In the genomic region with DNA sequence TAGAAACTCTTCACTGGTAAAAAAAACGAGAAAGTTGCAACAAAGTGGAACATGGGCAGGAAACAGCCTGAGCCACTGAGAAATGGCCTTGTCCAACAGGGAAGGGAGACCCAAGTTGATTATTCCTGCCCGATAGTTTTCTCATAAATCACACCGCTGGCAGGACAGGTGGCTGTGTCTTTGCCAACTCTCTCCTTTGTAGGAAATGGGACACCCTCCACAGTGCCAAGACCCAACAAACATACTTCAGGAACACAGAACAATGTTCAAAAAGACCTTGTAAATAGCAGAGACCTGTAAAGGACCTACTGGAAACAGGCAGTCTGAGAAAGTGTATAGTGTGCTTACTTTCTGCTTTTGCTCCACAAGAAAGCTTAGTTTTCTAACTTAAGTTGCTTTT, we compare ENCODE assay signal across 25 mouse cellular contexts.
DNase-seq lines count a peak whose midpoint lies in the region; ATAC-seq and TF ChIP-seq lines count a peak whose summit lies in the region.
"Had no signal": no experiment of that assay in that cellular context is flagged by ENCODE, and none has a peak within 500 bp of the region (broad histone marks: within the 10 kb centered on the region; RNA-seq: fewer than 3 reads in every experiment).

No protein-coding gene starts in this region.

- no peak for TF ChIP-seq CTCF in layer of hippocampus, adult 2 months (conservative IDR thresholded peaks at IDR 0.05)

- H3K9me3 ChIP-seq in hindbrain, embryonic 16.5 days (ENCODE audit: control insufficient read depth, low read length): no peaks in the 10 kb centered on the region
- no peaks in the 10 kb centered on the region for H3K9me3 ChIP-seq in hindbrain, embryonic 10.5 days
- H3K9me3 ChIP-seq: embryonic facial prominence, embryonic 10.5 days; embryonic facial prominence, embryonic 12.5 days; forebrain, embryonic 10.5 days; forebrain, embryonic 12.5 days; G1E had no signal

- no peaks in the 10 kb centered on the region for H3K4me1 ChIP-seq in hindbrain, embryonic 16.5 days (ENCODE audit: control insufficient read depth, insufficient read depth, low read depth, low read length)
- H3K4me1 ChIP-seq in hindbrain, embryonic 10.5 days (replicated peaks): no peaks in the 10 kb centered on the region
- H3K4me1 ChIP-seq: embryonic facial prominence, embryonic 10.5 days; embryonic facial prominence, embryonic 12.5 days; forebrain, embryonic 10.5 days; forebrain, embryonic 12.5 days had no signal

- H3K27me3 ChIP-seq in hindbrain, embryonic 16.5 days (replicated peaks; ENCODE audit: control insufficient read depth, insufficient read depth, low read length): no peaks in the 10 kb centered on the region
- no peaks in the 10 kb centered on the region for H3K27me3 ChIP-seq in hindbrain, embryonic 10.5 days (ENCODE audit: insufficient read depth, poor library complexity, severe bottlenecking)
- H3K27me3 ChIP-seq: CH12.LX; embryonic facial prominence, embryonic 12.5 days; forebrain, embryonic 12.5 days had no signal

- H3K4me2 ChIP-seq in hindbrain, embryonic 16.5 days (ENCODE audit: low read length): no peak overlapping the region
- H3K4me2 ChIP-seq: embryonic facial prominence, embryonic 12.5 days; forebrain, embryonic 12.5 days had no signal

- no peak overlapping the region for H3K27ac ChIP-seq in hindbrain, embryonic 16.5 days (ENCODE audit: low read depth, low read length)
- H3K27ac ChIP-seq in hindbrain, embryonic 10.5 days: no peak overlapping the region
- peak overlapping the region; percentile 80; the same call in 1 of the 2 replicates for H3K27ac ChIP-seq in layer of hippocampus, adult 2 months
- H3K27ac ChIP-seq: embryonic facial prominence, embryonic 10.5 days; embryonic facial prominence, embryonic 12.5 days; forebrain, embryonic 10.5 days; forebrain, embryonic 12.5 days had no signal

- H3K36me3 ChIP-seq in hindbrain, embryonic 16.5 days (ENCODE audit: control insufficient read depth, insufficient read depth, low read length): no peaks in the 10 kb centered on the region
- H3K36me3 ChIP-seq in hindbrain, embryonic 10.5 days: no peaks in the 10 kb centered on the region
- H3K36me3 ChIP-seq: embryonic facial prominence, embryonic 10.5 days; embryonic facial prominence, embryonic 12.5 days; forebrain, embryonic 10.5 days; forebrain, embryonic 12.5 days; G1E had no signal

- 69% methylated on average over 3 of the region's 3 CpGs for WGBS in hindbrain, embryonic 16.5 days
- WGBS in hindbrain, embryonic 10.5 days: 91% methylated on average over 3 of the region's 3 CpGs

- H3K9ac ChIP-seq in hindbrain, embryonic 16.5 days (ENCODE audit: low read depth, low read length): no peak overlapping the region
- H3K9ac ChIP-seq: embryonic facial prominence, embryonic 12.5 days; forebrain, embryonic 12.5 days had no signal

- ATAC-seq in hindbrain, embryonic 16.5 days: peak; percentile 62; the same call in 1 of the 2 replicates
- ATAC-seq: activated CD4-positive, CD25-positive, alpha-beta regulatory T cell, adult 4 months; CD4-positive, CD25-positive, alpha-beta regulatory T cell, adult 4 months; forebrain, embryonic 14.5 days; forebrain, embryonic 16.5 days; Patski had no signal

- DNase-seq in cerebellum, adult 9-10 months: peak; percentile 68
- no peak for DNase-seq in cerebellum, postnatal 25 days
- DNase-seq in hindbrain, embryonic 10.5 days (ENCODE audit: low spot score): no peak
- no peak for DNase-seq in layer of hippocampus, adult 2 months (ENCODE audit: low spot score in 2 of 2)
- no peak for DNase-seq in layer of hippocampus, postnatal 25 days (ENCODE audit: extremely low spot score in 1 of 2, low spot score in 1 of 2)
- DNase-seq in ovary, postnatal 14 days (ENCODE audit: low spot score): peak; percentile 3
- no peak for DNase-seq in ovary, postnatal 36 days (ENCODE audit: low spot score)
- DNase-seq: adrenal gland, adult 8-10 months; adrenal gland, postnatal 14 days; adrenal gland, postnatal 36 days; B cell, adult 2 months; cerebellum, adult 11-12 months; cerebellum, postnatal 14 days had no signal

- no peak overlapping the region for H3K4me3 ChIP-seq in hindbrain, embryonic 16.5 days (ENCODE audit: low read length)
- H3K4me3 ChIP-seq in hindbrain, embryonic 10.5 days: no peak overlapping the region
- no peak overlapping the region for H3K4me3 ChIP-seq in layer of hippocampus, adult 2 months
- H3K4me3 ChIP-seq: embryonic facial prominence, embryonic 10.5 days; embryonic facial prominence, embryonic 12.5 days; forebrain, embryonic 10.5 days; forebrain, embryonic 12.5 days had no signal

Comparison
In these comparisons a context has a peak if more than half of its experiments do, and no peak if none do; other contexts are left out.
1. DNase-seq: peak in cerebellum, adult 9-10 months (single experiment) and ovary, postnatal 14 days (single experiment); none in cerebellum, postnatal 25 days (0 of 2), hindbrain, embryonic 10.5 days (single experiment), layer of hippocampus, adult 2 months (0 of 2), layer of hippocampus, postnatal 25 days (0 of 2) and ovary, postnatal 36 days (single experiment).